Comparison of ENCODE assay signal across 8 mouse cellular contexts in genomic region chr16:35023138-35023735, GRCm38 (mm10). TPM values are rescaled to one million over a fixed set of nuclear protein-coding genes. Genes with fewer than 3 reads are reported as not detected.
DNase-seq lines count a peak whose midpoint lies in the region; ATAC-seq and TF ChIP-seq lines count a peak whose summit lies in the region.

No protein-coding gene starts in this region.

- H3K79me2 ChIP-seq in CH12.LX (replicated peaks; ENCODE audit: control insufficient read depth, extremely low read depth, insufficient read depth, poor library complexity, severe bottlenecking), result peaks cover 12% of the 10 kb centered on the region

- peak overlapping the region; percentile 85 for H3K27ac ChIP-seq in heart, embryonic 13.5 days (replicated peaks)
- no peak overlapping the region for H3K27ac ChIP-seq in CH12.LX (ENCODE audit: insufficient read depth, low read depth)
- peak overlapping the region; percentile 57; the same call in 1 of the 2 replicates for H3K27ac ChIP-seq in forebrain, embryonic 13.5 days
- H3K27ac ChIP-seq in liver, embryonic 16.5 days (ENCODE audit: low read length), result peak overlapping the region; percentile 83; the same call in 1 of the 2 replicates

- no peaks in the 10 kb centered on the region for H3K9me3 ChIP-seq in heart, embryonic 13.5 days
- peaks cover 9% of the 10 kb centered on the region for H3K9me3 ChIP-seq in CH12.LX (replicated peaks; ENCODE audit: low read length)
- no peaks in the 10 kb centered on the region for H3K9me3 ChIP-seq in forebrain, embryonic 13.5 days (replicated peaks)
- H3K9me3 ChIP-seq in liver, embryonic 16.5 days (replicated peaks; ENCODE audit: control insufficient read depth, low read length), result no peaks in the 10 kb centered on the region

- no peak for TF ChIP-seq RAD21 in CH12.LX (IDR thresholded peaks at IDR 0.05; ENCODE audit: low read depth, low read length)

- no peak for DNase-seq in heart, adult 9 months (ENCODE audit: low spot score in 2 of 2)
- no peak for DNase-seq in CH12.LX (ENCODE audit: extremely low read depth)
- no peak for DNase-seq in left cerebral cortex, adult 11 months (ENCODE audit: low spot score)
- DNase-seq in ovary, postnatal 36 days (ENCODE audit: low spot score), result no peak
- no peak for DNase-seq in adrenal gland, postnatal 14 days

- peaks cover 10% of the 10 kb centered on the region for H3K4me1 ChIP-seq in heart, embryonic 13.5 days
- H3K4me1 ChIP-seq in CH12.LX (ENCODE audit: control insufficient read depth in 1 of 2, insufficient read depth in 2 of 2), result peaks cover 5 to 33% of the 10 kb centered on the region in 2 experiments
- peaks cover 3% of the 10 kb centered on the region; the same call in 1 of the 2 replicates for H3K4me1 ChIP-seq in forebrain, embryonic 13.5 days
- no peaks in the 10 kb centered on the region; the same call in 1 of the 2 replicates for H3K4me1 ChIP-seq in liver, embryonic 16.5 days (ENCODE audit: control insufficient read depth, low read depth, low read length)

- dilution Hi-C loops in CH12.LX (cut with MboI; ENCODE audit: extremely low pct_ligation_motif_present, extremely low pct_unique_long_range_greater_than_20kb, low sequenced_read_pairs), result no loop called here

- peak overlapping the region; percentile 94 for H3K9ac ChIP-seq in heart, embryonic 13.5 days
- peak overlapping the region; percentile 85 for H3K9ac ChIP-seq in CH12.LX (ENCODE audit: insufficient read depth, low read depth)
- H3K9ac ChIP-seq in forebrain, embryonic 13.5 days, result peak overlapping the region; percentile 91
- peak overlapping the region; percentile 89 for H3K9ac ChIP-seq in liver, embryonic 16.5 days (ENCODE audit: low read depth, low read length)

- peak overlapping the region; percentile 97 for H3K4me3 ChIP-seq in heart, embryonic 13.5 days
- H3K4me3 ChIP-seq in CH12.LX (replicated peaks in 1 of 3; ENCODE audit: low read depth in 2 of 3, low read length in 2 of 3, poor library complexity in 1 of 3), result peak overlapping the region; percentile 76 to 93 (median 81)
- H3K4me3 ChIP-seq in forebrain, embryonic 13.5 days, result peak overlapping the region; percentile 92
- H3K4me3 ChIP-seq in liver, embryonic 16.5 days (ENCODE audit: low read depth, low read length), result peak overlapping the region; percentile 93

- H3K4me2 ChIP-seq in heart, embryonic 13.5 days, result peak overlapping the region; percentile 78
- H3K4me2 ChIP-seq in CH12.LX (ENCODE audit: insufficient read depth, low read depth, poor library complexity, severe bottlenecking), result peak overlapping the region; percentile 98
- H3K4me2 ChIP-seq in forebrain, embryonic 13.5 days, result peak overlapping the region; percentile 68
- H3K4me2 ChIP-seq in liver, embryonic 16.5 days (ENCODE audit: low read depth, low read length), result peak overlapping the region; percentile 81

- no peak for TF ChIP-seq POLR2A in CH12.LX (IDR thresholded peaks at IDR 0.05; ENCODE audit: low read depth, low read length)

- no peak for TF ChIP-seq EP300 in CH12.LX (IDR thresholded peaks at IDR 0.05; ENCODE audit: low read length)

- 8% methylated on average over 8 of the region's 8 CpGs for WGBS in heart, embryonic 13.5 days
- WGBS in forebrain, embryonic 13.5 days, result 6% methylated on average over 8 of the region's 8 CpGs
- 9% methylated on average over 8 of the region's 8 CpGs for WGBS in liver, embryonic 16.5 days (ENCODE audit: insufficient replicate concordance)

- no peak for ATAC-seq in heart, embryonic 13.5 days (ENCODE audit: extremely low read depth, insufficient number of reproducible peaks, low FRiP score, low TSS enrichment)
- ATAC-seq in forebrain, embryonic 13.5 days, result no peak
- ATAC-seq in liver, embryonic 16.5 days (ENCODE audit: low read depth), result no peak

- H3K27me3 ChIP-seq in heart, embryonic 13.5 days (replicated peaks), result peaks cover 24% of the 10 kb centered on the region
- H3K27me3 ChIP-seq in CH12.LX (replicated peaks), result peaks cover 2% of the 10 kb centered on the region
- peaks cover 27% of the 10 kb centered on the region for H3K27me3 ChIP-seq in forebrain, embryonic 13.5 days
- peaks cover 4% of the 10 kb centered on the region; the same call in 1 of the 2 replicates for H3K27me3 ChIP-seq in liver, embryonic 16.5 days (ENCODE audit: control insufficient read depth, insufficient read depth, low read depth, low read length)

- H3K36me3 ChIP-seq in heart, embryonic 13.5 days, result peaks cover 11% of the 10 kb centered on the region
- H3K36me3 ChIP-seq in CH12.LX (replicated peaks in 1 of 2; ENCODE audit: control insufficient read depth in 1 of 2, insufficient read depth in 1 of 2, low read length in 1 of 2), result peaks cover 8 to 9% of the 10 kb centered on the region in 2 experiments
- H3K36me3 ChIP-seq in forebrain, embryonic 13.5 days (ENCODE audit: poor library complexity, severe bottlenecking), result peaks cover 4% of the 10 kb centered on the region; the same call in 1 of the 2 replicates
- H3K36me3 ChIP-seq in liver, embryonic 16.5 days (ENCODE audit: control insufficient read depth, insufficient read depth), result no peaks in the 10 kb centered on the region

- TF ChIP-seq CTCF in CH12.LX (conservative IDR thresholded peaks at IDR 0.05 in 1 of 2, IDR thresholded peaks at IDR 0.05 in 1 of 2; ENCODE audit: low read depth in 2 of 2, low read length in 2 of 2), result no peak

- in situ Hi-C loops in CH12.LX (cut with MboI; ENCODE audit: low pct_ligation_motif_present, low pct_unique_long_range_greater_than_20kb, low sequenced_read_pairs), result no loop called here

TF ChIP-seq in CH12.LX, 34 proteins besides CTCF, POLR2A, EP300 and RAD21:
- TF ChIP-seq CHD1 (IDR thresholded peaks at IDR 0.05; ENCODE audit: low read depth, low read length) (peak; percentile 64), USF2 (conservative IDR thresholded peaks at IDR 0.05; ENCODE audit: low read depth, low read length) (no peak), ZKSCAN1 (IDR thresholded peaks at IDR 0.05; ENCODE audit: borderline replicate concordance, low read depth, low read length) (no peak), ZNF384 (IDR thresholded peaks at IDR 0.05; ENCODE audit: low read depth, low read length) (peak; percentile 81)

RNA-seq across cellular contexts. Expression of gene Hacd2, which starts 1.0 kb away (rescaled TPM):
- polyA plus RNA-seq in heart, embryonic 13.5 days (2015; fragmentation: Nextera tagmentation; extraction: Ambion mirVana), result 58.1 and 71.5 TPM in 2 replicates
- 33.2 and 50.3 TPM in 2 replicates for total RNA-seq in CH12.LX (2012; rRNA removed)
- total RNA-seq in CH12.LX (2014; rRNA removed), result 30.1 and 49.7 TPM in 2 replicates
- 133 and 135 TPM in 2 replicates for polyA plus RNA-seq in CH12.LX (2012; ENCODE audit: insufficient read length, low read depth)
- polyA plus RNA-seq in forebrain, embryonic 13.5 days (2015; fragmentation: Nextera tagmentation; extraction: Ambion mirVana), result 40.8 and 42.2 TPM in 2 replicates
- 103 and 109 TPM in 2 replicates for polyA plus RNA-seq in liver, embryonic 16.5 days (2015; fragmentation: Nextera tagmentation; extraction: Ambion mirVana)
- 39.1 and 50.5 TPM in 2 replicates for total RNA-seq in adrenal gland, postnatal 14 days (2021)
